Mouse (Mus musculus) embryonic facial prominence, embryonic 11.5 days (tissue): ENCODE results near the gene Gimap4. TPM values are rescaled to one million over a fixed set of nuclear protein-coding genes. Genes with fewer than 3 reads are reported as not detected.

ENCODE experiments used
- ATAC-seq: fragments of 200-750 bp; cut with Nextera tagmentation; replicated peaks from 2 replicates; pipeline ENCODE4 v1.8.0; 2017; ENCODE audit warnings: low read depth; ENCODE audit not compliant: insufficient number of reproducible peaks, low FRiP score, low TSS enrichment
- DNase-seq: peaks from one replicate; pipeline ENCODE4 v3.0.0-alpha.2; 2015; ENCODE audit warnings: low spot score
- H3K27ac ChIP-seq: fragments of 300-500 bp; sonication (generic); replicated peaks from 2 replicates; pipeline ENCODE4 v1.5.1; 2014; ENCODE audit warnings: mild to moderate bottlenecking, low read depth, low read length, control low read depth
- H3K27me3 ChIP-seq: fragments of 300-500 bp; sonication (generic); 2 replicates; pipeline ENCODE4 v1.6.1; 2014; ENCODE audit warnings: mild to moderate bottlenecking, low read length, moderate library complexity, mixed read lengths; ENCODE audit not compliant: control insufficient read depth, insufficient read depth
- H3K36me3 ChIP-seq: fragments of 300-500 bp; sonication (generic); replicated peaks from 2 replicates; pipeline ENCODE4 v1.6.1; 2014; ENCODE audit warnings: low read depth, mild to moderate bottlenecking, low read length, moderate library complexity, mixed read lengths; ENCODE audit not compliant: control insufficient read depth, insufficient read depth
- H3K4me1 ChIP-seq: fragments of 300-500 bp; sonication (generic); 2 replicates; pipeline ENCODE4 v1.6.1; 2014; ENCODE audit warnings: low read length, mixed read lengths; ENCODE audit not compliant: control insufficient read depth, insufficient read depth
- H3K4me2 ChIP-seq: fragments of 300-500 bp; sonication (generic); 2 replicates; pipeline ENCODE4 v1.6.1; 2014; ENCODE audit warnings: low read depth, mild to moderate bottlenecking, control low read depth, low read length, moderate library complexity
- H3K4me3 ChIP-seq: fragments of 300-500 bp; sonication (generic); 2 replicates; pipeline ENCODE4 v1.5.1; 2014; ENCODE audit warnings: low read depth, low read length, control low read depth
- H3K9ac ChIP-seq: fragments of 300-500 bp; sonication (generic); replicated peaks from 2 replicates; pipeline ENCODE4 v1.6.1; 2014; ENCODE audit warnings: mild to moderate bottlenecking, control low read depth, low read length
- H3K9me3 ChIP-seq: fragments of 300-500 bp; sonication (generic); replicated peaks from 2 replicates; pipeline ENCODE4 v1.6.1; 2016; ENCODE audit warnings: mild to moderate bottlenecking, low read length, inconsistent platforms, mixed read lengths; ENCODE audit not compliant: control insufficient read depth
- WGBS: fragments of 180-500 bp; shearing (Covaris S2); extraction: QIAGEN DNeasy Blood & Tissue Kit; methylation state at CpG from one replicate; pipeline ENCODE4 v1.1.7; 2014; 5-methylcytosine and 5-hydroxymethylcytosine counted together
- polyA plus RNA-seq: library from polyadenylated mRNA; unstranded; fragments of >200 nt; fragmentation: Nextera tagmentation; extraction: Ambion mirVana; gene quantifications from 2 replicates; pipeline ENCODE4 v1.2.1, GENCODE M21; 2014

Gene Gimap4
- polyA plus RNA-seq, 1 experiment from 2014 or later, result 10.2 TPM

- H3K4me2 ChIP-seq, result no peak overlapping the region
- H3K9me3 ChIP-seq, result no peaks in the 10 kb centered on the region
- H3K4me3 ChIP-seq, result no peak overlapping the region
- ATAC-seq (no peak), DNase-seq (no peak)
- WGBS, result 82% methylated on average over 4 of the region's 4 CpGs
- no peaks in the 10 kb centered on the region for H3K36me3 ChIP-seq
- H3K4me1 ChIP-seq, result no peaks in the 10 kb centered on the region
- no peak overlapping the region for H3K27ac ChIP-seq
- no peak overlapping the region for H3K9ac ChIP-seq
- H3K27me3 ChIP-seq, result no peaks in the 10 kb centered on the region
Observed at GRCm38 (mm10) chr6:48720326-48720725, 36.0 kb downstream of the Gimap4 start.

GRCm38 (mm10) chr6:48723468-48723867, 39.1 kb downstream of the Gimap4 start:
- H3K27ac ChIP-seq, result no peak overlapping the region
- 83% methylated on average over 8 of the region's 8 CpGs for WGBS
- DNase-seq, result no peak

GRCm38 (mm10) chr6:48725476-48725875, 41.1 kb downstream of the Gimap4 start:
- no peaks in the 10 kb centered on the region for H3K4me1 ChIP-seq
- H3K27ac ChIP-seq, result no peak overlapping the region
- no peaks in the 10 kb centered on the region for H3K9me3 ChIP-seq
- H3K4me3 ChIP-seq, result no peak overlapping the region
- DNase-seq (no peak), ATAC-seq (no peak)
- H3K9ac ChIP-seq, result no peak overlapping the region
- no peaks in the 10 kb centered on the region for H3K36me3 ChIP-seq
- H3K4me2 ChIP-seq, result no peak overlapping the region
- H3K27me3 ChIP-seq, result no peaks in the 10 kb centered on the region
- 7% methylated on average over 1 of the region's 1 CpGs for WGBS

More at GRCm38 (mm10) chr6:48723468-48723867, 39.1 kb downstream of the Gimap4 start:
- Histone ChIP-seq H3K9ac (no peak overlapping the region), H3K27me3 (no peaks in the 10 kb centered on the region), H3K4me2 (no peak overlapping the region), H3K36me3 (no peaks in the 10 kb centered on the region), H3K4me1 (no peaks in the 10 kb centered on the region), H3K9me3 (no peaks in the 10 kb centered on the region), H3K4me3 (no peak overlapping the region)
- no peak for ATAC-seq

- no peak for ATAC-seq
- 90% methylated on average over 5 of the region's 5 CpGs for WGBS
- H3K27me3 ChIP-seq, result no peaks in the 10 kb centered on the region
- no peak overlapping the region for H3K4me2 ChIP-seq
- no peak overlapping the region for H3K27ac ChIP-seq
- no peaks in the 10 kb centered on the region for H3K4me1 ChIP-seq
- DNase-seq, result no peak
- H3K36me3 ChIP-seq, result no peaks in the 10 kb centered on the region
- no peak overlapping the region for H3K4me3 ChIP-seq
- H3K9ac ChIP-seq, result no peak overlapping the region
- H3K9me3 ChIP-seq, result no peaks in the 10 kb centered on the region
Observed at GRCm38 (mm10) chr6:48727761-48728160, 43.4 kb downstream of the Gimap4 start.

- no peaks in the 10 kb centered on the region for H3K9me3 ChIP-seq
- ATAC-seq, result no peak
- WGBS, result 55% methylated on average over 8 of the region's 8 CpGs
- H3K4me2 ChIP-seq, result no peak overlapping the region
- H3K36me3 ChIP-seq, result no peaks in the 10 kb centered on the region
- H3K27ac ChIP-seq, result no peak overlapping the region
- no peak overlapping the region for H3K9ac ChIP-seq
- H3K27me3 ChIP-seq, result no peaks in the 10 kb centered on the region
- H3K4me1 ChIP-seq, result no peaks in the 10 kb centered on the region
- H3K4me3 ChIP-seq, result no peak overlapping the region
- DNase-seq, result no peak
Observed at GRCm38 (mm10) chr6:48732864-48733304, 48.5 kb downstream of the Gimap4 start.

GRCm38 (mm10) chr6:48733660-48734059, 49.3 kb downstream of the Gimap4 start:
- no peak for ATAC-seq
- no peak overlapping the region for H3K4me3 ChIP-seq
- 82% methylated on average over 1 of the region's 1 CpGs for WGBS

GRCm38 (mm10) chr6:48737053-48737452, 52.7 kb downstream of the Gimap4 start:
- 90% methylated on average over 2 of the region's 2 CpGs for WGBS
- no peaks in the 10 kb centered on the region for H3K36me3 ChIP-seq
- no peaks in the 10 kb centered on the region for H3K4me1 ChIP-seq
- DNase-seq (no peak), ATAC-seq (no peak)
- peaks cover 8% of the 10 kb centered on the region for H3K27me3 ChIP-seq
- H3K4me2 ChIP-seq, result no peak overlapping the region
- no peak overlapping the region for H3K27ac ChIP-seq
- H3K4me3 ChIP-seq, result no peak overlapping the region
- no peak overlapping the region for H3K9ac ChIP-seq
- H3K9me3 ChIP-seq, result no peaks in the 10 kb centered on the region

More at GRCm38 (mm10) chr6:48733660-48734059, 49.3 kb downstream of the Gimap4 start:
- H3K36me3 ChIP-seq, result no peaks in the 10 kb centered on the region
- no peak overlapping the region for H3K27ac ChIP-seq
- H3K9me3 ChIP-seq, result no peaks in the 10 kb centered on the region
- DNase-seq, result no peak
- no peak overlapping the region for H3K9ac ChIP-seq
- no peaks in the 10 kb centered on the region for H3K27me3 ChIP-seq
- no peak overlapping the region for H3K4me2 ChIP-seq
- no peaks in the 10 kb centered on the region for H3K4me1 ChIP-seq

GRCm38 (mm10) chr6:48737688-48738087, 53.3 kb downstream of the Gimap4 start:
- no peak overlapping the region for H3K4me2 ChIP-seq
- ATAC-seq (no peak), DNase-seq (no peak)
- H3K4me3 ChIP-seq, result no peak overlapping the region
- no peak overlapping the region for H3K9ac ChIP-seq
- no peaks in the 10 kb centered on the region for H3K9me3 ChIP-seq
- peaks cover 15% of the 10 kb centered on the region for H3K27me3 ChIP-seq
- no peaks in the 10 kb centered on the region for H3K36me3 ChIP-seq
- WGBS, result 89% methylated on average over 5 of the region's 5 CpGs
- H3K27ac ChIP-seq, result no peak overlapping the region
- no peaks in the 10 kb centered on the region; the same call in 1 of the 2 replicates for H3K4me1 ChIP-seq
